Comparison of ENCODE assay signal across 26 mouse cellular contexts in genomic region chr10:10659976-10660375, GRCm38 (mm10). TPM values are rescaled to one million over a fixed set of nuclear protein-coding genes. Genes with fewer than 3 reads are reported as not detected.
"Had no signal": no experiment of that assay in that cellular context is flagged by ENCODE, and none has a peak within 500 bp of the region (broad histone marks: within the 10 kb centered on the region; RNA-seq: fewer than 3 reads in every experiment).

No protein-coding gene starts in this region.

- H3K27ac ChIP-seq: liver, embryonic 14.5 days; lung, embryonic 15.5 days; macrophage; midbrain, embryonic 13.5 days; midbrain, embryonic 15.5 days; neural tube, embryonic 12.5 days; stomach, embryonic 15.5 days; stomach, postnatal 0 days had no signal

- H3K4me3 ChIP-seq: lung, embryonic 15.5 days; megakaryocyte, embryonic 14.5 days; midbrain, embryonic 13.5 days; midbrain, embryonic 15.5 days; neural tube, embryonic 12.5 days; stomach, embryonic 15.5 days had no signal

- ATAC-seq: lung, postnatal 0 days; midbrain, embryonic 13.5 days; midbrain, embryonic 15.5 days had no signal

- H3K36me3 ChIP-seq: lung, embryonic 15.5 days; midbrain, embryonic 13.5 days; midbrain, embryonic 15.5 days; neural tube, embryonic 12.5 days; stomach, embryonic 15.5 days had no signal

- DNase-seq: lung, adult 2 months; lung, postnatal 14 days; lung, postnatal 36 days; right cerebral cortex, postnatal 14 days; thymus, adult 2 months; thymus, postnatal 25 days; thymus, postnatal 4 days had no signal

- H3K27me3 ChIP-seq: lung, embryonic 15.5 days; megakaryocyte, embryonic 14.5 days; midbrain, embryonic 13.5 days; midbrain, embryonic 15.5 days; neural tube, embryonic 12.5 days; stomach, embryonic 15.5 days had no signal

- H3K9me3 ChIP-seq: lung, embryonic 15.5 days; megakaryocyte, embryonic 14.5 days; midbrain, embryonic 13.5 days; midbrain, embryonic 15.5 days; neural tube, embryonic 12.5 days; stomach, embryonic 15.5 days had no signal

- H3K4me1 ChIP-seq: lung, embryonic 15.5 days; megakaryocyte, embryonic 14.5 days; midbrain, embryonic 13.5 days; midbrain, embryonic 15.5 days; neural tube, embryonic 12.5 days; stomach, embryonic 15.5 days had no signal

RNA-seq across cellular contexts. Expression of gene Gm10944, which starts 21.2 kb away (rescaled TPM):
- total RNA-seq: midbrain, postnatal 0 days; monocyte, adult 5-6 weeks; neutrophil, adult 5-6 weeks had no signal
- polyA plus RNA-seq: liver, embryonic 14.5 days; liver, embryonic 16.5 days; lung, adult 2 months; lung, embryonic 15.5 days; lung, postnatal 0 days; macrophage; midbrain, embryonic 11.5 days; midbrain, embryonic 13.5 days; midbrain, embryonic 15.5 days; midbrain, postnatal 0 days; neural tube, embryonic 12.5 days; neural tube, embryonic 14.5 days; spleen, adult 2 months; stomach, embryonic 15.5 days; stomach, postnatal 0 days; testis, adult 2 months; thymus, adult 2 months; urinary bladder, adult 2 months had no signal
